Mouse (Mus musculus) embryonic fibroblast, embryonic 13.5 days (primary cell): Measurements from ENCODE around the gene Prss34. TPM values are rescaled to one million over a fixed set of nuclear protein-coding genes. Genes with fewer than 3 reads are reported as not detected.
A peak's percentile ranks its signal among the peaks of the same experiment; 100 is the strongest.

Source experiments
- H3K27ac ChIP-seq: 2 replicates; pipeline ENCODE4 v1.5.1; 2012; ENCODE audit warnings: low read length, control low read depth, inconsistent platforms; ENCODE audit not compliant: insufficient read depth
- H3K4me1 ChIP-seq: 2 replicates; pipeline ENCODE4 v1.6.1; 2011; ENCODE audit warnings: low read length; ENCODE audit not compliant: control insufficient read depth, insufficient read depth
- H3K4me3 ChIP-seq: 2 replicates; pipeline ENCODE4 v1.5.1; 2011; ENCODE audit warnings: mild to moderate bottlenecking, control low read depth, low read length; ENCODE audit not compliant: insufficient read depth
- CTCF ChIP-seq: IDR thresholded peaks from 2 replicates; pipeline ENCODE4 v1.5.1; 2011; ENCODE audit warnings: mild to moderate bottlenecking, control low read depth, low read length, moderate library complexity, borderline replicate concordance; ENCODE audit not compliant: insufficient read depth
- POLR2A ChIP-seq: IDR thresholded peaks from 2 replicates; pipeline ENCODE4 v1.6.1; 2011; ENCODE audit warnings: low read depth, mild to moderate bottlenecking, control low read depth, low read length, moderate library complexity
- polyA plus RNA-seq: library from polyadenylated mRNA; stranded (reverse); fragments of >200 nt; gene quantifications from 2 replicates; pipeline ENCODE4 v1.2.4, GENCODE M21; 2011; ENCODE audit warnings: low read depth; ENCODE audit not compliant: missing spikeins, insufficient read length

Prss34 gene
- polyA plus RNA-seq, 1 experiment, result not detected

- no peak overlapping the region for H3K27ac ChIP-seq
- no peaks in the 10 kb centered on the region for H3K4me1 ChIP-seq
- TF ChIP-seq POLR2A (no peak), CTCF (no peak)
Observed at GRCm38 (mm10) chr17:25294111-25294510, 4.1 kb upstream of the Prss34 start.

GRCm38 (mm10) chr17:25308346-25308745 is 10.2 kb downstream of the Prss34 start, which contains the start of gene Prss28:
Gene Prss28 (plus strand): TSS chr17:25308646.
- H3K4me1 ChIP-seq, result no peaks in the 10 kb centered on the region
- no peak within 1 kb of the TSS for H3K4me3 ChIP-seq
- no peak within 1 kb of the TSS for H3K27ac ChIP-seq
- TF ChIP-seq POLR2A (no peak), CTCF (no peak)

More at GRCm38 (mm10) chr17:25294111-25294510, 4.1 kb upstream of the Prss34 start:
- no peak overlapping the region for H3K4me3 ChIP-seq

GRCm38 (mm10) chr17:25318354-25318753 is 20.2 kb downstream of the Prss34 start, which contains the start of gene Prss29:
Gene Prss29 (plus strand): TSS chr17:25318654.
- no peak for TF ChIP-seq POLR2A
- TF ChIP-seq CTCF, result no peak
- Histone ChIP-seq H3K4me1 (no peaks in the 10 kb centered on the region), H3K4me3 (no peak within 1 kb of the TSS), H3K27ac (no peak within 1 kb of the TSS)

- no peaks in the 10 kb centered on the region for H3K4me1 ChIP-seq
- H3K4me3 ChIP-seq, result no peak overlapping the region
- TF ChIP-seq CTCF (no peak), POLR2A (no peak)
- H3K27ac ChIP-seq, result no peak overlapping the region
Observed at GRCm38 (mm10) chr17:25320819-25321218, 22.6 kb downstream of the Prss34 start.

- TF ChIP-seq POLR2A (no peak), CTCF (no peak)
- no peak overlapping the region for H3K27ac ChIP-seq
- H3K4me3 ChIP-seq, result no peak overlapping the region
- H3K4me1 ChIP-seq, result no peaks in the 10 kb centered on the region
Observed at GRCm38 (mm10) chr17:25322930-25323329, 24.7 kb downstream of the Prss34 start.

GRCm38 (mm10) chr17:25332321-25332720 is 34.1 kb downstream of the Prss34 start:
- Histone ChIP-seq H3K4me3 (no peak overlapping the region), H3K27ac (no peak overlapping the region), H3K4me1 (no peaks in the 10 kb centered on the region)
- TF ChIP-seq CTCF, result no peak
- TF ChIP-seq POLR2A, result no peak

GRCm38 (mm10) chr17:25333943-25334342 is 35.7 kb downstream of the Prss34 start:
- TF ChIP-seq CTCF, result peak; percentile 94
- no peak for TF ChIP-seq POLR2A
- Histone ChIP-seq H3K27ac (no peak overlapping the region), H3K4me3 (no peak overlapping the region), H3K4me1 (no peaks in the 10 kb centered on the region)

- TF ChIP-seq CTCF, result no peak
- TF ChIP-seq POLR2A, result no peak
- Histone ChIP-seq H3K4me1 (no peaks in the 10 kb centered on the region), H3K4me3 (no peak overlapping the region), H3K27ac (no peak overlapping the region)
Observed at GRCm38 (mm10) chr17:25338218-25338617, 40.0 kb downstream of the Prss34 start.

GRCm38 (mm10) chr17:25340003-25340402 is 41.8 kb downstream of the Prss34 start:
- Histone ChIP-seq H3K4me1 (no peaks in the 10 kb centered on the region), H3K4me3 (no peak overlapping the region), H3K27ac (no peak overlapping the region)
- no peak for TF ChIP-seq CTCF
- TF ChIP-seq POLR2A, result no peak

GRCm38 (mm10) chr17:25341490-25341889 is 43.3 kb downstream of the Prss34 start:
- no peak overlapping the region for H3K4me3 ChIP-seq
- TF ChIP-seq CTCF, result no peak
- no peak for TF ChIP-seq POLR2A
- H3K4me1 ChIP-seq, result no peaks in the 10 kb centered on the region
- no peak overlapping the region for H3K27ac ChIP-seq

- TF ChIP-seq CTCF (no peak), POLR2A (no peak)
- Histone ChIP-seq H3K27ac (no peak within 1 kb of the TSS), H3K4me1 (no peaks in the 10 kb centered on the region)
Observed at GRCm38 (mm10) chr17:25345462-25345861, 47.3 kb downstream of the Prss34 start, which contains the start of gene Tpsab1. Gene Tpsab1 (minus strand): TSS chr17:25345562.

More at GRCm38 (mm10) chr17:25345462-25345861, 47.3 kb downstream of the Prss34 start, which contains the start of gene Tpsab1:
- no peak within 1 kb of the TSS for H3K4me3 ChIP-seq
